ENCODE assay signal across 6 mouse cellular contexts in the genomic region with DNA sequence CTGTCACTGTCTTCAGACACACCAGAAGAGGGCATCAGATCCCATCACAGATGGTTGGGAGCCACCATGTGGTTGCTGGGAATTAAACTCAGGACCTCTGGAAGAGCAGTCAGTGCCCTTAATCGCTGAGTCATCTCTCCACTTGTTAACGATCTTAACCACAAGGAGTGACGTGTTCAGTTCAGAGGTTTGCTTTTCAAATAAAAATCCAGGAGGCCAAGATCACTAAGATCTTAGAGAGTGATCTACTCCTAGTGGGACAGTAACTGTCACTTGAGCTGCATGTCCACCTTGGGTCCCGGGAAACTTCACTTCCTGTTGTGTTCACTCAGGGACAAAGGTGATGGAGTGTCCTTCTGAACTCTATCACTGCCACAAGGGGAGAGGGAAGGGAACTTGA. TPM values are rescaled to one million over a fixed set of nuclear protein-coding genes. Genes with fewer than 3 reads are reported as not detected.
DNase-seq lines count a peak whose midpoint lies in the region; TF ChIP-seq lines count a peak whose summit lies in the region.
"Not testable (repeated sequence)": the region's sequence is repeated elsewhere in the genome, so short reads cannot be mapped to it uniquely, and the experiment has no call there.

No protein-coding gene starts in this region.

- peaks cover 0 to 14% of the 10 kb centered on the region in 2 experiments; a peak in 2 of 4 replicates for H3K36me3 ChIP-seq in MEL (ENCODE audit: control insufficient read depth in 1 of 2, insufficient read depth in 2 of 2, low read length in 2 of 2)
- H3K36me3 ChIP-seq in macrophage (ENCODE audit: inconsistent target); splenic B cell, adult 2 months (ENCODE audit: control insufficient read depth, insufficient read depth, low read length, poor library complexity, severe bottlenecking): not testable (repeated sequence)

- TF ChIP-seq POLR2A in MEL (IDR thresholded peaks at IDR 0.05; ENCODE audit: control insufficient read depth in 1 of 2, insufficient read depth in 1 of 2, low read depth in 1 of 2, low read length in 2 of 2, poor library complexity in 1 of 2); bone marrow macrophage, adult 2 months (IDR thresholded peaks at IDR 0.05; ENCODE audit: borderline replicate concordance, low read depth, low read length): not testable (repeated sequence)

- DNase-seq in 416B (ENCODE audit: low read depth) (peak; percentile 88), MEL (ENCODE audit: low read depth, low spot score) (peak; percentile 38)
- peak; percentile 42 for DNase-seq in CD4-positive, CD25-positive, alpha-beta regulatory T cell, adult 2 months (ENCODE audit: low read depth, low spot score)
- DNase-seq in splenic B cell, adult 2 months (ENCODE audit: low read depth, low spot score) = peak; percentile 28

- H3K27ac ChIP-seq in MEL (ENCODE audit: control insufficient read depth, low read depth, low read length) = not testable (repeated sequence)
- peak overlapping the region; percentile 87 for H3K27ac ChIP-seq in bone marrow macrophage, adult 2 months (ENCODE audit: insufficient read depth, low read depth, low read length)
- H3K27ac ChIP-seq in macrophage = peak overlapping the region; percentile 74

- H3K9ac ChIP-seq in MEL (ENCODE audit: control insufficient read depth, low read depth, low read length, poor library complexity, severe bottlenecking) = not testable (repeated sequence)

- not testable (repeated sequence) for TF ChIP-seq EP300 in MEL (IDR thresholded peaks at IDR 0.05; ENCODE audit: low read depth in 1 of 2, low read length in 2 of 2)

- peaks cover 5 to 29% of the 10 kb centered on the region in 2 experiments for H3K4me1 ChIP-seq in MEL (ENCODE audit: control insufficient read depth in 1 of 2, insufficient read depth in 2 of 2, low read length in 2 of 2)
- peaks cover 39% of the 10 kb centered on the region for H3K4me1 ChIP-seq in bone marrow macrophage, adult 2 months (ENCODE audit: control insufficient read depth, insufficient read depth, low read length)

- not testable (repeated sequence) for H3K9me3 ChIP-seq in MEL (replicated peaks; ENCODE audit: insufficient read depth, low read length)

- not testable (repeated sequence) for TF ChIP-seq CTCF in MEL (IDR thresholded peaks at IDR 0.05 in 2 of 3, conservative IDR thresholded peaks at IDR 0.05 in 1 of 3; ENCODE audit: control insufficient read depth in 1 of 3, insufficient read depth in 1 of 3, low read depth in 2 of 3, low read length in 3 of 3, poor library complexity in 1 of 3, severe bottlenecking in 1 of 3); bone marrow macrophage, adult 2 months (IDR thresholded peaks at IDR 0.05; ENCODE audit: low read depth, low read length)

- not testable (repeated sequence) for H3K79me2 ChIP-seq in MEL (ENCODE audit: control insufficient read depth, insufficient read depth, low read length, poor library complexity); macrophage (ENCODE audit: inconsistent target)

- H3K4me3 ChIP-seq in MEL (ENCODE audit: control insufficient read depth in 1 of 2, insufficient read depth in 1 of 2, low read depth in 2 of 2, low read length in 2 of 2); bone marrow macrophage, adult 2 months (ENCODE audit: insufficient read depth, low read length); macrophage (ENCODE audit: inconsistent target): not testable (repeated sequence)

- not testable (repeated sequence) for H3K27me3 ChIP-seq in MEL (ENCODE audit: control insufficient read depth in 1 of 2, insufficient read depth in 2 of 2, low read length in 2 of 2); splenic B cell, adult 2 months (ENCODE audit: control insufficient read depth, insufficient read depth, low read length, poor library complexity, severe bottlenecking)

- TF ChIP-seq RAD21 in MEL (IDR thresholded peaks at IDR 0.05; ENCODE audit: low read depth, low read length) = not testable (repeated sequence)

- WGBS in macrophage (ENCODE audit: missing documents) = 8% methylated on average over 4 of the region's 4 CpGs

TF ChIP-seq in MEL, 35 proteins besides CTCF, POLR2A, EP300 and RAD21:
- TF ChIP-seq GABPA (IDR thresholded peaks at IDR 0.05; ENCODE audit: low read depth, low read length) = peak; percentile 40; the same call in 1 of the 2 replicates
- TF ChIP-seq RCOR1 (IDR thresholded peaks at IDR 0.05; ENCODE audit: low read depth, low read length) = peak; percentile 18; the same call in 1 of the 2 replicates

RNA-seq across cellular contexts. Expression of a gene that starts 1.9 kb away (rescaled TPM):
- 2.5 and 3.0 TPM in 2 replicates for total RNA-seq in MEL (2012; rRNA removed)
- polyA plus RNA-seq in MEL (2012; ENCODE audit: insufficient read depth in 1 of 2, insufficient read length in 2 of 2, low read depth in 1 of 2, low replicate concordance in 2 of 2, missing spikeins in 1 of 2) (1 to 10 TPM in 1 of 2 experiments, not detected in 1; 7.7 TPM), macrophage (2018) (44.5 to 143 TPM (median 102 TPM) in 3 replicates)
- polyA plus RNA-seq in bone marrow macrophage, adult 2 months (2012; ENCODE audit: insufficient read depth, insufficient read length, missing spikeins) = 172 and 173 TPM in 2 replicates
- 10 to 100 TPM in 16 of 26 experiments, 1 to 10 TPM in 10; 2.6 to 61.4 (median 17.5) TPM for total RNA-seq in macrophage (2018; cell fraction: chromatin; rRNA removed)
- total RNA-seq in macrophage (2018; cell fraction: cytosol; rRNA removed) = 100 to 1,000 TPM in 9 of 26 experiments, 10 to 100 TPM in 17; 29.8 to 129 (median 60.5) TPM
- 100 to 1,000 TPM in 1 of 26 experiments, 10 to 100 TPM in 24, 1 to 10 TPM in 1; 5.4 to 108 (median 31.2) TPM for total RNA-seq in macrophage (2018; cell fraction: nucleus; rRNA removed)

RNA-seq across cellular contexts. Expression of a gene that starts 36.2 kb away (rescaled TPM):
- 324 and 348 TPM in 2 replicates for total RNA-seq in MEL (2012; rRNA removed)
- 100 to 1,000 TPM in 1 of 2 experiments, not detected in 1; 500 TPM for polyA plus RNA-seq in MEL (2012; ENCODE audit: insufficient read depth in 1 of 2, insufficient read length in 2 of 2, low read depth in 1 of 2, low replicate concordance in 2 of 2, missing spikeins in 1 of 2)
- 312 and 343 TPM in 2 replicates for polyA plus RNA-seq in bone marrow macrophage, adult 2 months (2012; ENCODE audit: insufficient read depth, insufficient read length, missing spikeins)
- 100 to 1,000 TPM in 6 of 26 experiments, 10 to 100 TPM in 20; 20.1 to 126 (median 78.8) TPM for total RNA-seq in macrophage (2018; cell fraction: chromatin; rRNA removed)
- total RNA-seq in macrophage (2018; cell fraction: cytosol; rRNA removed) = 100 to 1,000 TPM; 158 to 370 (median 262) TPM
- total RNA-seq in macrophage (2018; cell fraction: nucleus; rRNA removed) = 100 to 1,000 TPM in 4 of 26 experiments, 10 to 100 TPM in 22; 26.8 to 123 (median 62.0) TPM
- 325 to 524 TPM (median 378 TPM) in 3 replicates for polyA plus RNA-seq in macrophage (2018)

Comparison
In these comparisons a context has a peak if more than half of its experiments do, and no peak if none do; other contexts are left out.
1. DNase-seq: peak in every context shown above with its lines; median percentile 88 in 416B; 42 in CD4-positive, CD25-positive, alpha-beta regulatory T cell, adult 2 months; 38 in MEL; 28 in splenic B cell, adult 2 months.